Mouse (Mus musculus): ENCODE data around the gene Ugt8a. TPM values are rescaled to one million over a fixed set of nuclear protein-coding genes. Genes with fewer than 3 reads are reported as not detected.

Gene Ugt8a
- polyA plus RNA-seq (2011; ENCODE audit: insufficient read depth, insufficient read length, low replicate concordance, missing spikeins): not detected in 2 replicates

GRCm38 (mm10) chr3:125938092-125938755, at the start of gene Ugt8a:
Gene Ugt8a, minus strand, starts transcription at chr3:125938619.
- WGBS: 3% methylated on average over 64 of the region's 85 CpGs
- TF ChIP-seq POLR2A (IDR thresholded peaks at IDR 0.05; ENCODE audit: borderline replicate concordance, control insufficient read depth, low read depth, low read length) (no peak), CTCF (IDR thresholded peaks at IDR 0.05; ENCODE audit: control insufficient read depth, insufficient read depth, low read length) (no peak)
- no peaks in the 10 kb centered on the region for H3K4me1 ChIP-seq (ENCODE audit: control insufficient read depth, insufficient read depth, low read length)
- H3K4me3 ChIP-seq (replicated peaks; ENCODE audit: control insufficient read depth, low read depth, low read length): peak within 1 kb of the TSS; percentile 18
- H3K27ac ChIP-seq (ENCODE audit: control insufficient read depth, insufficient read depth, low read depth, low read length, poor library complexity): no peak within 1 kb of the TSS; the same call in 1 of the 2 replicates

GRCm38 (mm10) chr3:125986639-125987038, 48.2 kb upstream of the Ugt8a start:
- Histone ChIP-seq H3K4me1 (ENCODE audit: control insufficient read depth, insufficient read depth, low read length) (no peaks in the 10 kb centered on the region), H3K4me3 (replicated peaks; ENCODE audit: control insufficient read depth, low read depth, low read length) (no peak overlapping the region), H3K27ac (ENCODE audit: control insufficient read depth, insufficient read depth, low read depth, low read length, poor library complexity) (no peak overlapping the region)
- TF ChIP-seq POLR2A (IDR thresholded peaks at IDR 0.05; ENCODE audit: borderline replicate concordance, control insufficient read depth, low read depth, low read length): no peak
- TF ChIP-seq CTCF (IDR thresholded peaks at IDR 0.05; ENCODE audit: control insufficient read depth, insufficient read depth, low read length): no peak

GRCm38 (mm10) chr3:125983707-125984420, 45.4 kb upstream of the Ugt8a start:
- WGBS: 61% methylated on average over 2 of the region's 2 CpGs
- no peaks in the 10 kb centered on the region for H3K4me1 ChIP-seq (ENCODE audit: control insufficient read depth, insufficient read depth, low read length)
- TF ChIP-seq CTCF (IDR thresholded peaks at IDR 0.05; ENCODE audit: control insufficient read depth, insufficient read depth, low read length): no peak
- no peak for TF ChIP-seq POLR2A (IDR thresholded peaks at IDR 0.05; ENCODE audit: borderline replicate concordance, control insufficient read depth, low read depth, low read length)
- H3K27ac ChIP-seq (ENCODE audit: control insufficient read depth, insufficient read depth, low read depth, low read length, poor library complexity): no peak overlapping the region
- no peak overlapping the region for H3K4me3 ChIP-seq (replicated peaks; ENCODE audit: control insufficient read depth, low read depth, low read length)

- no peak overlapping the region for H3K27ac ChIP-seq (ENCODE audit: control insufficient read depth, insufficient read depth, low read depth, low read length, poor library complexity)
- H3K4me3 ChIP-seq (replicated peaks; ENCODE audit: control insufficient read depth, low read depth, low read length): no peak overlapping the region
- WGBS: 38% methylated on average over 3 of the region's 3 CpGs
- no peak for TF ChIP-seq CTCF (IDR thresholded peaks at IDR 0.05; ENCODE audit: control insufficient read depth, insufficient read depth, low read length)
- no peak for TF ChIP-seq POLR2A (IDR thresholded peaks at IDR 0.05; ENCODE audit: borderline replicate concordance, control insufficient read depth, low read depth, low read length)
- no peaks in the 10 kb centered on the region for H3K4me1 ChIP-seq (ENCODE audit: control insufficient read depth, insufficient read depth, low read length)
Measured at GRCm38 (mm10) chr3:125979475-125979874, 41.1 kb upstream of the Ugt8a start.

GRCm38 (mm10) chr3:125975899-125976298, 37.5 kb upstream of the Ugt8a start:
- TF ChIP-seq CTCF (IDR thresholded peaks at IDR 0.05; ENCODE audit: control insufficient read depth, insufficient read depth, low read length) (no peak), POLR2A (IDR thresholded peaks at IDR 0.05; ENCODE audit: borderline replicate concordance, control insufficient read depth, low read depth, low read length) (no peak)
- no peak overlapping the region for H3K4me3 ChIP-seq (replicated peaks; ENCODE audit: control insufficient read depth, low read depth, low read length)
- no peaks in the 10 kb centered on the region for H3K4me1 ChIP-seq (ENCODE audit: control insufficient read depth, insufficient read depth, low read length)
- H3K27ac ChIP-seq (ENCODE audit: control insufficient read depth, insufficient read depth, low read depth, low read length, poor library complexity): no peak overlapping the region
- WGBS: 62% methylated on average over 4 of the region's 4 CpGs

- H3K4me1 ChIP-seq (ENCODE audit: control insufficient read depth, insufficient read depth, low read length): no peaks in the 10 kb centered on the region
- WGBS: 89% methylated on average over 4 of the region's 4 CpGs
- H3K27ac ChIP-seq (ENCODE audit: control insufficient read depth, insufficient read depth, low read depth, low read length, poor library complexity): no peak overlapping the region
- no peak overlapping the region for H3K4me3 ChIP-seq (replicated peaks; ENCODE audit: control insufficient read depth, low read depth, low read length)
- TF ChIP-seq POLR2A (IDR thresholded peaks at IDR 0.05; ENCODE audit: borderline replicate concordance, control insufficient read depth, low read depth, low read length) (no peak), CTCF (IDR thresholded peaks at IDR 0.05; ENCODE audit: control insufficient read depth, insufficient read depth, low read length) (no peak)
Measured at GRCm38 (mm10) chr3:125969458-125969857, 31.0 kb upstream of the Ugt8a start.

GRCm38 (mm10) chr3:125956196-125956885, 17.9 kb upstream of the Ugt8a start:
- 77% methylated on average over 3 of the region's 3 CpGs for WGBS
- Histone ChIP-seq H3K4me1 (ENCODE audit: control insufficient read depth, insufficient read depth, low read length) (no peaks in the 10 kb centered on the region), H3K27ac (ENCODE audit: control insufficient read depth, insufficient read depth, low read depth, low read length, poor library complexity) (no peak overlapping the region), H3K4me3 (replicated peaks; ENCODE audit: control insufficient read depth, low read depth, low read length) (no peak overlapping the region)
- no peak for TF ChIP-seq POLR2A (IDR thresholded peaks at IDR 0.05; ENCODE audit: borderline replicate concordance, control insufficient read depth, low read depth, low read length)
- no peak for TF ChIP-seq CTCF (IDR thresholded peaks at IDR 0.05; ENCODE audit: control insufficient read depth, insufficient read depth, low read length)

GRCm38 (mm10) chr3:125954881-125955280, 16.5 kb upstream of the Ugt8a start:
- Histone ChIP-seq H3K4me3 (replicated peaks; ENCODE audit: control insufficient read depth, low read depth, low read length) (no peak overlapping the region), H3K27ac (ENCODE audit: control insufficient read depth, insufficient read depth, low read depth, low read length, poor library complexity) (no peak overlapping the region), H3K4me1 (ENCODE audit: control insufficient read depth, insufficient read depth, low read length) (no peaks in the 10 kb centered on the region)
- 84% methylated on average over 1 of the region's 1 CpGs for WGBS
- TF ChIP-seq POLR2A (IDR thresholded peaks at IDR 0.05; ENCODE audit: borderline replicate concordance, control insufficient read depth, low read depth, low read length) (no peak), CTCF (IDR thresholded peaks at IDR 0.05; ENCODE audit: control insufficient read depth, insufficient read depth, low read length) (no peak)

Measured in bone marrow, adult 2 months (tissue).